Mouse (Mus musculus): ENCODE measurements around the gene Ahsg.
"Not testable (repeated sequence)": the region's sequence is repeated elsewhere in the genome, so short reads cannot be mapped to it uniquely, and the experiment has no call there.

Gene Ahsg

GRCm38 (mm10) chr16:22937631-22938030 lies 46.6 kb downstream of the Ahsg start:
- intact Hi-C loops (cut with DNase I), result no loop called here

GRCm38 (mm10) chr16:22938541-22938940 lies 47.5 kb downstream of the Ahsg start:
- intact Hi-C loops (cut with DNase I), result no loop called here

- intact Hi-C loops (cut with DNase I), result no loop called here
Observed at GRCm38 (mm10) chr16:22939120-22939695, 48.1 kb downstream of the Ahsg start.

- intact Hi-C loops (cut with DNase I), result not testable (repeated sequence)
Observed at GRCm38 (mm10) chr16:22941825-22942476, 50.9 kb downstream of the Ahsg start.

- intact Hi-C loops (cut with DNase I), result no loop called here
Observed at GRCm38 (mm10) chr16:22947371-22947770, 56.3 kb downstream of the Ahsg start.
